Mouse (Mus musculus): ENCODE results near the gene Taar7a.

Taar7a gene

DNA sequence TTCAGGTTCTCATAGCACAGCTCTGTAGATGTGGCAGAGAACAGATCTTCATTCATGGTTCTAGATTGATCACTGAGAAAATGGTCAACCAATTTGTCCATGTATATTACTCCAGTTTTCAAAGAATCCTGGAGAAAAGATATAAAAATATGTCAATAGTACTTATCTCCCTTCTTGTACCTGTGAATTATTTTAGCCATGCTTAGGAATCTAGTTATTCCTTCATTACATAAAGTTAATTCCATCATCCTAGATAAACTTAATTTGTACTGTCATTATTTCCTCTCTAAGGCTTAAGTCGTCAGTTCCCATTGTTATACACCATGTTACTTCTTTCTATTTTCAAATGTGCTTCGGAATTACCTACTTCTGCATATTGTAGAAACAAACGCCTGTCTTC, at the start of gene Taar7a:
Gene Taar7a, minus strand, starts transcription at position 101 of the 400 bp plus-strand sequence.
- in situ Hi-C loops (cut with MboI; ENCODE audit: low sequenced_read_pairs): no loop called here

- in situ Hi-C loops (cut with MboI; ENCODE audit: low sequenced_read_pairs): no loop called here
Observed at GRCm38 (mm10) chr10:24040120-24040869, 47.0 kb upstream of the Taar7a start.

- in situ Hi-C loops (cut with MboI; ENCODE audit: low sequenced_read_pairs): no loop called here
Observed at GRCm38 (mm10) chr10:24037314-24037713, 44.0 kb upstream of the Taar7a start, which contains the start of gene Taar7e. Gene Taar7e (plus strand): TSS chr10:24037614.

DNA sequence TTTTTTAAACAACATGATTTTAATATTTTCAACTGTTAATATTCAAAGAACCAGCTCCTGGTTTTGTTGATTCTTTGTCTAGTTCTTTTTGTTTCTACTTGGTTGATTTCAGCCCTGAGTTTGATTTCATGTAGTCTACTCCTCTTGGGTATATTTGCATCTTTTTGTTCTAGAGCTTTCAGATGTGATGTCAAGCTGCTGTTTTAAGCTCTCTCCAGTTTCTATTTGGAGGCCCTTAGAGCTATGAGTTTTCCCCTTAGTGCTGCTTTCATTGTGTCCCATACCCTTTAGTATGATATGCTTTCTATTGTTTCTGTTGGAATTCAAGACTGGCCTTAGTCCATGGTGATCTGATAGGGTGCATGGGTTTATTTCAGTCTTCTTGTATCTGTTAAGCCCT, 38.1 kb upstream of the Taar7a start:
- in situ Hi-C loops (cut with MboI; ENCODE audit: low sequenced_read_pairs): no loop called here

GRCm38 (mm10) chr10:24026922-24027321, 33.6 kb upstream of the Taar7a start, which contains the start of gene Taar7d:
Gene Taar7d (plus strand): TSS chr10:24027222.
- in situ Hi-C loops (cut with MboI; ENCODE audit: low sequenced_read_pairs): no loop called here

DNA sequence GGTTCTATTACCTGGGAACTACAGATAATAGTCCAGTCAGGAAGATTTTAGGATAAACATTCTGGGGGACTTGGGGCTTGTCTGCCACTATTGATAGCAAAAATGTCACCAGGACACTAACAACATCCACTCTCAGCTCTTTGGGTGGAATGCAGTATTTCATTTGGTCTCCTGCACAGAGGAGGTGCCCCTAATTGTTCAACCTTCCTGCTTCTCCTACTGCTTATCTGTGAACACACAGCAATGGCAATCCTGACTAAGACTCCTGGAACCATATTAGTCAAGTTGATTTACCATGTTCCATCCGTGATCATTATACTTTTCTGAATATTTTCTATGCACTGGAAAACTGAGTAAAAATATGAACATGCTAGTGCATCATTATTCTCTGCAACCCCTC, 14.9 kb upstream of the Taar7a start:
- in situ Hi-C loops (cut with MboI; ENCODE audit: low sequenced_read_pairs): no loop called here

DNA sequence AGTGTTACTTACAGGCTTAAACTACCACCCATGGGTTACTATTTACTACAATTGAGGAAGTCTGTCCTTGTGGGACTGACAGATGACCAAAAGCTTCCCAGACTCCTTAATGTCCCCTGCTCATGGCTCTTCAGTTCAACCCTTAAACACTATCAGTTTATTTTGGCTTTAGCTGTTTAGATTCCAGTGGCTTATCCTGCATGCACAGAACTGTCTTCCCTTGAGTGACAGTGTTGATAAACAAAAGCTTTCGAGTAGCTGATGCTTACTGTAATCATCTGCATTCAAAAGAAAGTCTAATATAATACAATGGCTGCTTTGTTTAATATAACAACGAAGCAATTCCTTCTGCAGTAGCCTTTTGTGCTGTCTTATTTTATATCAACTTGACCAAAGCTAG, 13.8 kb upstream of the Taar7a start:
- in situ Hi-C loops (cut with MboI; ENCODE audit: low sequenced_read_pairs): no loop called here

DNA sequence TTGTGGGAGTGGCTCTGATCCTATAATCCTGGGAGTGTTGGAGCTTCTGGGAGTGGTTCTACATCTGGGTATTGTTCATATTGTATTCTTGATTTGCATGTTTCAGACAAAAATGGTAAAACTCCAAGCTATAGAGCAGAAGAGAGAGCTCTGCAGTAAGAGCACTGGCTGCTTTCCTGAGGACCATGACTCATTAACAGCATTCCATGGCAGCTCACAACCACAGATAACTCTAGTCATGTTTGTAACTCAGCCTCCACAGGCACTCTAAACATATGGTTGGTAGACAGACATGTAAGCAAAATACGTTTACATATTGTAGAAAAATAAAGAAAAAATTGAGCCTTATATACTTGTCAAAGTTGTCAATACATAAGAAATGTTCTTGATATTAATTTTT, 13.2 kb upstream of the Taar7a start:
- in situ Hi-C loops (cut with MboI; ENCODE audit: low sequenced_read_pairs): no loop called here

DNA sequence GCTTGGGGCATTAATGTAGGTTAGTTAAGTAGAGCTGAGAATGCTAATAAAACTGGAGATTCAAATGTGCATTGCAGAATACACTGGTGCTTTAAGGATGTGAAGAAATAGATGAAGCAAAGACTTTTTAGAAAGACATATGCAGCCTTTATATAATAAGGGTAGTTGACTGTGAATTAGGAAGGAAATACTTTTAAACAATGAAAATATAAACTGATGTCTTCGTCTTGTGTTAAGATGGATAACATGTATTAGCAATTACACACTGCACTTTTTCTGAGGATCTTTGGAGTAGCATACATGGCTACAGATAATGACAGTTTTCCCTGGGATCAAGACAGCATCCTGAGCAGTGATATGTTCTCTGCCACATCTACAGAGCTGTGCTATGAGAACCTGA, 6.4 kb upstream of the Taar7a start, which contains the start of gene Taar7b:
Gene Taar7b, plus strand, starts transcription at position 301 of the 400 bp plus-strand sequence.
- in situ Hi-C loops (cut with MboI; ENCODE audit: low sequenced_read_pairs): no loop called here

DNA sequence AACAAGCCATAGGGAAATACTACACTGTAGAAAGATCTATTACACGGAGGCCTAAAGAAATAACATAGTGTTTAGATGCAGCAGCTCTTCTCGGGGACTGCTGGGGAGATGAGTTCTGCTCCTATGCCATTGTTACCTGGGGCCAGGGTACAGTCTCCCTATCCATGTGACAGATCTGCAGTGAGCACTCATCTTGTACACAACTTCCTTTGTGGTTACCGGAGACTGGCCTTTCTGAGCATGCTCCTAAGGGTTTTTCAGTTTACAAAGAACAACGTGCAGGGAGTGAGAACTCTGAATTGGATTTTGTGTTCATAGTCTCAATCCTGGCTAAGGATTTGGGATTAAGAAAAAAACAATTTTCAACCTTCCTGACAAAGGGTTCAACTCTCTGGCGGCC, 6.9 kb downstream of the Taar7a start:
- in situ Hi-C loops (cut with MboI; ENCODE audit: low sequenced_read_pairs): no loop called here

DNA sequence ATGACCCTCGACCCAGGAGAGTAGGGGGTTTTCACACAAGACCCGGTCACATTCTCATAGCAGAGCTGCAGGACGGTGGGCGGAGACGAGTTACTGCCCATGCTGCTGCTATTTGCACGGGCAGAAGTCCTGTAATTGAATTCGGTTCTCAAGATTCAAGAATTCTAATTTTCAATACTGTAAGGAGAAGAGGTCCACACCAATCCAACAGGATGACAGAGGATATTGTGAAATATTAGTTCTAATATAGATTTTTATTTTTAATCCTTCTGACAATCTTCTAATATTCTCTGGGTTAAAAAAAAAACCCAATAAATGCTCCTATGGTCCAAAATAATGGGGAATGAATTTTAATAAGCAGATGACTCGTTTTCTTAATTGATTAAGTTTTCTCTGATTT, 7.7 kb downstream of the Taar7a start, which contains the start of gene Taar6:
Gene Taar6, minus strand, starts transcription at position 101 of the 400 bp plus-strand sequence.
- in situ Hi-C loops (cut with MboI; ENCODE audit: low sequenced_read_pairs): no loop called here

DNA sequence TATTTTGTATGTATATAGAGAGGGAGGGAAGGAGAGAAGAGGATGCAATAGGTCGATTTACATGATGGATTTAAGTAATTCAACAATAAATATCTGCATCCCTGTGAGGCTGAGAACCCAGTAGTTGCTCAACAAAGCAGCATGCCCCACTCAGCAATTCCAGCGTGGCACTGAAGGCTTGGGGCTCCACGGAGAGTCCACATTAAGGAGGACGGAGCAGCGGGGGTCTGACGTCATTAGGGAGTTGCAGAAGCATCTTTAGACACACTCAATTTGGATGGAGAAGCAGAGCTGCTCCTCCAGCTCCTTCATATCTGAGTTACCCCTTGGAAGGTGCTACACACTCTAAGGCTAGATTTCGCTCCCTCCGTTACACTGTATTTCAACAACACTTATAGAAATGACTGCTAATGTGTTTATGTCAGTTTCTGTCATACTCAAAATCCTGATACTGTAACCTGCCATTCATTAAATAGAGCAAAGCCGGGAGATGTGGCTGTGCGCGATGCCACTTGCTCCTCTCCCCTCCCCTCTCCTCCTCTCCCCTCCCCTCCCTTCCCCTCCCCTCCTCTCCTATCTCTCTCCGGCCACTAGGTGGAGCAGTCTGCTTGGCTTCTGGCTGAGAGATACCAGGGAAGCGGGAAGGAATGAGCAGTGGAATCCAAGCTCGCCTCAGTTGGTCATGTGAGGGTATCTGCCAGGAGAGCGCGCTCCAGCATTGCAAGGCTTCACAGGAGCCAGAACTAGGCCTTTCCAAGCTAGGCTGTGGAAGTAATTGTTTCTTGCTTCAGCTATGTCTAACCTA, 14.2 kb downstream of the Taar7a start:
- in situ Hi-C loops (cut with MboI; ENCODE audit: low sequenced_read_pairs): no loop called here

GRCm38 (mm10) chr10:23977958-23978357, 15.3 kb downstream of the Taar7a start:
- in situ Hi-C loops (cut with MboI; ENCODE audit: low sequenced_read_pairs): no loop called here

- in situ Hi-C loops (cut with MboI; ENCODE audit: low sequenced_read_pairs): no loop called here
Observed at GRCm38 (mm10) chr10:23971256-23971655, 22.0 kb downstream of the Taar7a start.

GRCm38 (mm10) chr10:23970656-23971165, 22.6 kb downstream of the Taar7a start, which contains the start of gene Taar5:
Gene Taar5 (plus strand): TSS chr10:23970706.
- in situ Hi-C loops (cut with MboI; ENCODE audit: low sequenced_read_pairs): no loop called here

DNA sequence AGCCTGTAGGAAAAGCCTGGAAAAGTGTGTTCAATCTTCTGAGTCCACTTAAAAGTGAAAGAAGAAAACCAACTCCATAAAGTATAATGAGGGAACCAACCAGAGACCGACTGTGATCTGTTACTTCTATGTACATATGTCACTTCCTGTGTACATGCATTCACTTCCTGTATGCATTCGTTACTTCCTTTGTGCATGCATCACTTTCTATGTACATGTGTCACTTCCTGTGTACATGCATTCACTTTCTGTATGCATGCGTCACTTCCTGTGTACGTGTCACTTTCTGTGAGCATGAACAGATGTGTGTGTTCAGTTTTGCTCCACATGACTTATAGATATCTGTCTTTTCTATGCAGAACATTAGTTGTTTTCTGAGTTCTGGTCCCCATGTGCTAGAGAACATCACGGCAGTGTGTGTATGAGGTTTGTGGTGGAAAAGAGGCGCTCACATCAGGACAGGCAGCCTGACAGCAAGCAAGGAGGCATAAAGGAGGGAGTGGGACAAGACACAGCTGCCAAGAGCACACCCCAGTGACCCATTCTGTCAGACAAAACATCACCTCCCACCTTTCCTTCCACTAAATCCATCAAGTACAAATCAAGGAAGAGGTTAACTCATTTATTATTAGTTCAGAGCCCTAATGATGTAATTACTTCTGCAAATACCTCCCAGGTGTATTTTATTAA, 28.2 kb downstream of the Taar7a start:
- in situ Hi-C loops (cut with MboI; ENCODE audit: low sequenced_read_pairs): no loop called here

DNA sequence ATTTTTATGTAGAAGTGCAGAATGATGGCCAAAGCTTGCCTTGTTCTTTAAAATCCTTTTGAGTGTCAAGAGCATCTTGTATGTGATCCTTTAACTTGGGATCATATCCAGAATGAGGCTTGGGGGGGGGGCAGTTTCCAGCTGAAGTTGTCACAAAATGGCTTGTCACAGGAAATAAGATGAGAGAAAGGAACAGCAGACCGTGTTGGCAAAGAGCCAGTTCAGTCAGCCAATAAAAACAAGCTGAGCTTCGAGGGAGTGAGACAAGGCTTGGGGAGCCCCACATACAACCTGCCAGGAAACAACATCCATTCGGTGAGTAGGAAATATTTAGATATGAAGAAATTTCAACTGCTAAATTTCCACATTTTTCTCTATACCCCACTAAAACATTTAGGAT, 29.8 kb downstream of the Taar7a start:
- in situ Hi-C loops (cut with MboI; ENCODE audit: low sequenced_read_pairs): no loop called here

DNA sequence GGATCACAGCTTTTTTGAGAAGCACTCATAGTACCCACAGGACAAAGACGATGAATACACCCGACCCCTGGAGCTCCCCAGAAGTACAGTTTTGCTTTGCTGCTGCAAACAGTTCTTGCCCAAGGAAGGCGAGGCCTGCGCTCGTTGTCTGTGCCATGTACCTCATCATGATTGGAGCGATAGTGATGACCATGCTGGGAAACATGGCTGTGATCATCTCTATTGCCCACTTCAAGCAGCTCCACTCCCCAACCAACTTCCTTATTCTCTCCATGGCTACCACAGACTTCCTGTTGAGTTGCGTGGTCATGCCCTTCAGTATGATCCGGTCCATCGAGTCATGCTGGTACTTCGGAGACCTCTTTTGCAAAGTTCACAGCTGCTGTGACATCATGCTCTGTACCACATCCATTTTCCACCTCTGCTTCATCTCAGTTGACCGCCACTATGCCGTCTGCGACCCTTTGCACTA, 32.8 kb downstream of the Taar7a start, which contains the start of gene Taar4:
Gene Taar4, plus strand, starts transcription at position 51 of the 472 bp plus-strand sequence.
- in situ Hi-C loops (cut with MboI; ENCODE audit: low sequenced_read_pairs): no loop called here

GRCm38 (mm10) chr10:23959071-23959470, 34.2 kb downstream of the Taar7a start:
- in situ Hi-C loops (cut with MboI; ENCODE audit: low sequenced_read_pairs): no loop called here

DNA sequence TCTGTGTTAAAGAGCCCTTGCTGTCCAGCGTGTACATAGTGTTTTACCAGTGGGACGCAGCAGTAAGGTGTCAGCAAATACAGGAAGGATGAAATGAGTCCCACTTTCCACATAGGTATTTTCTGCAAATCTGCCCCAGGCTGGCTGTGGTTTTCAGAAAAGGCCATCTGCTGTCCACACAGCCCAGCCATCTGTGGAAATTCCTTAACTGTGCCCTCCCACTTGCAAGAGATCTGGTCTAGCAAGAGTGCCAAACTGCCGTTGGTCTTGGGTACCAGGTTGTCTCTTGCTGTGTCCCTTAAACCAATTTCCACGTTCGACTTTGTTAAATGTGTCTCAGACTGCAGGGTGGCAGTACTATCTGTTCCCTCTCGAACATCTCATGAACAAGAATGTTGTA, 41.6 kb downstream of the Taar7a start:
- in situ Hi-C loops (cut with MboI; ENCODE audit: low sequenced_read_pairs): no loop called here

All from CH12F3 (cell line).